Mouse (Mus musculus) liver, embryonic 16.5 days (tissue): ENCODE measurements around the gene Ankrd27. TPM values are rescaled to one million over a fixed set of nuclear protein-coding genes. Genes with fewer than 3 reads are reported as not detected.

ENCODE experiments used
- ATAC-seq: fragments of 200-750 bp; cut with Nextera tagmentation; 2 replicates; pipeline ENCODE4 v1.8.0; 2017; ENCODE audit warnings: low read depth, mild to moderate bottlenecking, moderate number of reproducible peaks, moderate library complexity
- H3K27ac ChIP-seq: fragments of 300-500 bp; sonication (generic); 2 replicates; pipeline ENCODE4 v1.5.1; 2014; ENCODE audit warnings: mild to moderate bottlenecking, low read length
- H3K27me3 ChIP-seq: fragments of 300-500 bp; sonication (generic); 2 replicates; pipeline ENCODE4 v1.6.1; 2014; ENCODE audit warnings: low read depth, low read length, mixed read lengths; ENCODE audit not compliant: control insufficient read depth, insufficient read depth
- H3K36me3 ChIP-seq: fragments of 300-500 bp; sonication (generic); 2 replicates; pipeline ENCODE4 v1.6.1; 2014; ENCODE audit warnings: mild to moderate bottlenecking; ENCODE audit not compliant: control insufficient read depth, insufficient read depth
- H3K4me1 ChIP-seq: fragments of 300-500 bp; sonication (generic); 2 replicates; pipeline ENCODE4 v1.6.1; 2014; ENCODE audit warnings: low read depth, low read length, mixed read lengths; ENCODE audit not compliant: control insufficient read depth
- H3K4me2 ChIP-seq: fragments of 300-500 bp; sonication (generic); 2 replicates; pipeline ENCODE4 v1.6.1; 2014; ENCODE audit warnings: low read depth, low read length, mixed read lengths
- H3K4me3 ChIP-seq: fragments of 300-500 bp; sonication (generic); 2 replicates; pipeline ENCODE4 v1.5.1; 2014; ENCODE audit warnings: low read depth, mild to moderate bottlenecking, low read length
- H3K9ac ChIP-seq: fragments of 300-500 bp; sonication (generic); 2 replicates; pipeline ENCODE4 v1.6.1; 2014; ENCODE audit warnings: low read depth, low read length
- H3K9me3 ChIP-seq: fragments of 300-500 bp; sonication (generic); replicated peaks from 2 replicates; pipeline ENCODE4 v1.6.1; 2016; ENCODE audit warnings: low read length; ENCODE audit not compliant: control insufficient read depth
- WGBS: fragments of 180-500 bp; shearing (Covaris S2); extraction: QIAGEN DNeasy Blood & Tissue Kit; methylation state at CpG from one replicate; pipeline ENCODE4 v1.1.7; 2014; ENCODE audit not compliant: insufficient replicate concordance; 5-methylcytosine and 5-hydroxymethylcytosine counted together
- polyA plus RNA-seq: library from polyadenylated mRNA; unstranded; fragments of >200 nt; fragmentation: Nextera tagmentation; extraction: Ambion mirVana; gene quantifications from 2 replicates; pipeline ENCODE4 v1.2.1, GENCODE M21; 2015

Ankrd27 gene
- polyA plus RNA-seq, 1 experiment from 2014 or later = 23.9 TPM

- Histone ChIP-seq H3K27me3 (peaks cover 16% of the 10 kb centered on the region), H3K4me1 (peaks cover 51% of the 10 kb centered on the region), H3K4me3 (no peak overlapping the region), H3K9me3 (no peaks in the 10 kb centered on the region), H3K4me2 (peak overlapping the region; percentile 100), H3K27ac (peak overlapping the region; percentile 69), H3K36me3 (peaks cover 13% of the 10 kb centered on the region), H3K9ac (peak overlapping the region; percentile 41)
- WGBS = 16% methylated on average over 9 of the region's 9 CpGs
- no peak for ATAC-seq
Observed at GRCm38 (mm10) chr7:35588680-35589428, 2.8 kb downstream of the Ankrd27 start.

- peaks cover 47% of the 10 kb centered on the region for H3K4me1 ChIP-seq
Observed at GRCm38 (mm10) chr7:35589485-35589884, 3.4 kb downstream of the Ankrd27 start.

DNA sequence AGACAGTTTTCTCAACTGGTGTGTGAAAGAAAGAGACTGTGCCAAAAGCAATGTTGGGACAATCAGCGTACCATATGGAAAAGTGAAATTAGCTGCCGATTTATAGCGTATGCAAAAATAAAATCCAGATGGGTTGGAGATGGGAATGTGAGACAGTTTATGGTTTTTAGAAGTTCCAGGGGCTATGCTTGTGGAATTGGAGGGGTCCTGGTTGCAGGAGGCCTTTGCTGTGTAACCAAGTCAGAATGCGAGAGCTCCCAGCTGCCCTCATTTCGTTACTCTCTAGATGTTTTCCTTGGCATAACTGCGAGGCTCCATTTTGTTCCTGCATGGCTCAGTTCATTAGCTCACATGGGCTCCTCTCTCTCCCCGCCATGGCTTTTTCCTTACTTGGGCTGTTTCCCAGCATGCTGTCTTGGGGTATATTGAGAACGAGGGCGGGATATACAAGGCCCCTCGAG, 4.7 kb downstream of the Ankrd27 start:
- no peaks in the 10 kb centered on the region for H3K27me3 ChIP-seq
- H3K4me1 ChIP-seq = peaks cover 35% of the 10 kb centered on the region
- no peak overlapping the region for H3K27ac ChIP-seq
- WGBS = 85% methylated on average over 10 of the region's 10 CpGs
- no peak overlapping the region for H3K9ac ChIP-seq
- H3K36me3 ChIP-seq = peaks cover 18% of the 10 kb centered on the region
- no peak for ATAC-seq
- H3K9me3 ChIP-seq = no peaks in the 10 kb centered on the region
- no peak overlapping the region for H3K4me3 ChIP-seq
- H3K4me2 ChIP-seq = no peak overlapping the region

More at GRCm38 (mm10) chr7:35589485-35589884, 3.4 kb downstream of the Ankrd27 start:
- Histone ChIP-seq H3K9ac (no peak overlapping the region), H3K27me3 (peaks cover 9% of the 10 kb centered on the region), H3K4me3 (no peak overlapping the region), H3K9me3 (no peaks in the 10 kb centered on the region), H3K27ac (peak overlapping the region; percentile 69), H3K36me3 (peaks cover 13% of the 10 kb centered on the region), H3K4me2 (peak overlapping the region; percentile 37; the same call in 1 of the 2 replicates)
- ATAC-seq = no peak
- WGBS = 35% methylated on average over 7 of the region's 7 CpGs

DNA sequence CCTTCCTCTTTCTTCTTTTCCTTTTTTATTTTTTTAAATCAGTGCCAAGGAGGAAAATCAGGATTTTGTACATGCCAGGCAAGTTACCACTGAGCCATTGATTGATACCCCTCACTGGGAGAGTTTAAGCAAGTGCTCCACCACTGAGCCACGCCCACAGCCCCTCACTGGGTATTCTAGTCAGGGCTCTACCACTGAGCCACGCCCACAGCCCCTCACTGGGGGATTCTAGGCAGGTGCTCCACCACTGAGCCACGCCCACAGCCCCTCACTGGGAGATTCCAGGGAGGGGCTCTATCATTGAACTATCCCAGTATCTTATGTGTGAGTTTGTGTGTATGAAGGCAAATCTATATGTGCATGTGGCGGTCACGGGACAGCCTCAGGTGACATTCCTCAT, 8.3 kb downstream of the Ankrd27 start:
- H3K9me3 ChIP-seq = no peaks in the 10 kb centered on the region
- H3K27me3 ChIP-seq = no peaks in the 10 kb centered on the region
- no peak overlapping the region for H3K9ac ChIP-seq
- peaks cover 21% of the 10 kb centered on the region for H3K36me3 ChIP-seq
- no peak for ATAC-seq
- H3K27ac ChIP-seq = no peak overlapping the region
- 73% methylated on average over 5 of the region's 5 CpGs for WGBS
- H3K4me3 ChIP-seq = no peak overlapping the region
- no peak overlapping the region for H3K4me2 ChIP-seq
- peaks cover 8% of the 10 kb centered on the region for H3K4me1 ChIP-seq

- Histone ChIP-seq H3K9ac (no peak overlapping the region), H3K4me3 (no peak overlapping the region), H3K9me3 (no peaks in the 10 kb centered on the region), H3K27me3 (no peaks in the 10 kb centered on the region), H3K4me2 (no peak overlapping the region), H3K27ac (no peak overlapping the region), H3K36me3 (peaks cover 15% of the 10 kb centered on the region), H3K4me1 (peaks cover 8% of the 10 kb centered on the region)
- ATAC-seq = no peak
- WGBS = 86% methylated on average over 9 of the region's 9 CpGs
Observed at GRCm38 (mm10) chr7:35599492-35599891, 13.4 kb downstream of the Ankrd27 start.

GRCm38 (mm10) chr7:35600031-35600430, 14.0 kb downstream of the Ankrd27 start:
- no peak overlapping the region for H3K4me2 ChIP-seq
- H3K27me3 ChIP-seq = no peaks in the 10 kb centered on the region
- H3K4me1 ChIP-seq = peaks cover 8% of the 10 kb centered on the region
- H3K27ac ChIP-seq = no peak overlapping the region
- WGBS = 86% methylated on average over 10 of the region's 10 CpGs
- no peaks in the 10 kb centered on the region for H3K9me3 ChIP-seq
- no peak for ATAC-seq
- H3K4me3 ChIP-seq = no peak overlapping the region
- peaks cover 15% of the 10 kb centered on the region for H3K36me3 ChIP-seq
- H3K9ac ChIP-seq = no peak overlapping the region

GRCm38 (mm10) chr7:35601106-35601505, 15.1 kb downstream of the Ankrd27 start:
- no peaks in the 10 kb centered on the region for H3K9me3 ChIP-seq
- H3K4me1 ChIP-seq = peaks cover 8% of the 10 kb centered on the region
- no peaks in the 10 kb centered on the region for H3K27me3 ChIP-seq
- no peak overlapping the region for H3K4me3 ChIP-seq
- WGBS = 37% methylated on average over 6 of the region's 6 CpGs
- no peak overlapping the region for H3K27ac ChIP-seq
- no peak overlapping the region for H3K9ac ChIP-seq
- peaks cover 12% of the 10 kb centered on the region for H3K36me3 ChIP-seq
- H3K4me2 ChIP-seq = no peak overlapping the region
- ATAC-seq = peak; percentile 83

GRCm38 (mm10) chr7:35602766-35603165, 16.7 kb downstream of the Ankrd27 start:
- ATAC-seq = no peak
- no peak overlapping the region for H3K4me3 ChIP-seq
- H3K4me1 ChIP-seq = peaks cover 8% of the 10 kb centered on the region
- H3K4me2 ChIP-seq = no peak overlapping the region
- no peaks in the 10 kb centered on the region for H3K9me3 ChIP-seq
- WGBS = 81% methylated on average over 5 of the region's 5 CpGs
- H3K36me3 ChIP-seq = peaks cover 24% of the 10 kb centered on the region
- H3K27ac ChIP-seq = no peak overlapping the region
- no peak overlapping the region for H3K9ac ChIP-seq
- H3K27me3 ChIP-seq = no peaks in the 10 kb centered on the region

DNA sequence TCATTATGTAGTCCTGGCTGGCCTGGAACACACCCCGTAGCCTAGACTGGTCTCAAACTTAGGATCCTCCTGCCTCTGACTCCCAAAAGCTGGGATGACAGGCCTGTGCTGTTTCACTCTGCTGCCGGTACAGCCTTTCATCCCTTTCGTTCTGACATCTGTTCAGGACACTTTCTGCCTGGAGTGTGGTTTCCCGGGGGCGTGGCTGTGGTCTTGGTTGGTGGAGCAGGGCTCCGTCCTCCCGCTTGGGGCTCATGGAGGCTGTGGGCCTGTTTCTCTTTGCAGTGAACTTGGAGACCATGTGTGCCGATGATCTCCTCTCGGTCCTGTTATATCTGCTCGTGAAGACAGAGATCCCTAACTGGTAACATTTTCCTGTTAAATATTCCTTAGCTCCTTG, 20.8 kb downstream of the Ankrd27 start:
- Histone ChIP-seq H3K4me1 (no peaks in the 10 kb centered on the region), H3K27ac (no peak overlapping the region), H3K27me3 (no peaks in the 10 kb centered on the region), H3K4me2 (no peak overlapping the region), H3K9me3 (no peaks in the 10 kb centered on the region), H3K4me3 (no peak overlapping the region), H3K9ac (no peak overlapping the region), H3K36me3 (peaks cover 47% of the 10 kb centered on the region)
- 57% methylated on average over 10 of the region's 10 CpGs for WGBS
- ATAC-seq = no peak
